Mouse (Mus musculus) forebrain, embryonic 12.5 days (tissue): Measurements from ENCODE around the gene 1500011B03Rik. TPM values are rescaled to one million over a fixed set of nuclear protein-coding genes. Genes with fewer than 3 reads are reported as not detected.

Source experiments
- ATAC-seq: fragments of 200-750 bp; cut with Nextera tagmentation; 2 replicates; pipeline ENCODE4 v1.8.0; 2017; ENCODE audit warnings: moderate TSS enrichment; ENCODE audit not compliant: low FRiP score
- H3K27ac ChIP-seq: fragments of 300-500 bp; sonication (generic); 2 replicates; pipeline ENCODE4 v1.5.1; 2016; ENCODE audit warnings: mild to moderate bottlenecking
- H3K27me3 ChIP-seq: fragments of 300-500 bp; sonication (generic); 2 replicates; pipeline ENCODE4 v1.6.1; 2016; ENCODE audit warnings: mild to moderate bottlenecking
- H3K36me3 ChIP-seq: fragments of 300-500 bp; sonication (generic); replicated peaks from 2 replicates; pipeline ENCODE4 v1.6.1; 2016; ENCODE audit warnings: mild to moderate bottlenecking
- H3K4me1 ChIP-seq: fragments of 300-500 bp; sonication (generic); 2 replicates; pipeline ENCODE4 v1.6.1; 2016
- H3K4me2 ChIP-seq: fragments of 300-500 bp; sonication (generic); 2 replicates; pipeline ENCODE4 v1.6.1; 2016; ENCODE audit warnings: mild to moderate bottlenecking, moderate library complexity
- H3K4me3 ChIP-seq: fragments of 300-500 bp; sonication (generic); replicated peaks from 2 replicates; pipeline ENCODE4 v1.5.1; 2016; ENCODE audit warnings: mild to moderate bottlenecking
- H3K9ac ChIP-seq: fragments of 300-500 bp; sonication (generic); 2 replicates; pipeline ENCODE4 v1.6.1; 2016; ENCODE audit warnings: mild to moderate bottlenecking
- H3K9me3 ChIP-seq: fragments of 300-500 bp; sonication (generic); 2 replicates; pipeline ENCODE4 v1.6.1; 2016
- WGBS: fragments of 180-500 bp; shearing (Covaris S2); methylation state at CpG from one replicate; pipeline ENCODE4 v1.1.7; 2016; 5-methylcytosine and 5-hydroxymethylcytosine counted together
- polyA plus RNA-seq: library from polyadenylated mRNA; unstranded; fragments of >200 nt; fragmentation: Nextera tagmentation; extraction: Ambion mirVana; gene quantifications from 2 replicates; pipeline ENCODE4 v1.2.1, GENCODE M21; 2016

Gene 1500011B03Rik
- polyA plus RNA-seq, 1 experiment from 2014 or later: 163 TPM

GRCm38 (mm10) chr5:114807468-114807867 is 15.8 kb downstream of the 1500011B03Rik start:
- 30% methylated on average over 8 of the region's 8 CpGs for WGBS
- Histone ChIP-seq H3K4me1 (peaks cover 19% of the 10 kb centered on the region), H3K4me2 (no peak overlapping the region), H3K4me3 (no peak overlapping the region), H3K9ac (no peak overlapping the region), H3K27me3 (no peaks in the 10 kb centered on the region), H3K27ac (0 out of 2 replicates have a peak overlapping the region, but pooled peaks have one; percentile 8), H3K36me3 (peaks cover 81% of the 10 kb centered on the region), H3K9me3 (no peaks in the 10 kb centered on the region)
- no peak for ATAC-seq

DNA sequence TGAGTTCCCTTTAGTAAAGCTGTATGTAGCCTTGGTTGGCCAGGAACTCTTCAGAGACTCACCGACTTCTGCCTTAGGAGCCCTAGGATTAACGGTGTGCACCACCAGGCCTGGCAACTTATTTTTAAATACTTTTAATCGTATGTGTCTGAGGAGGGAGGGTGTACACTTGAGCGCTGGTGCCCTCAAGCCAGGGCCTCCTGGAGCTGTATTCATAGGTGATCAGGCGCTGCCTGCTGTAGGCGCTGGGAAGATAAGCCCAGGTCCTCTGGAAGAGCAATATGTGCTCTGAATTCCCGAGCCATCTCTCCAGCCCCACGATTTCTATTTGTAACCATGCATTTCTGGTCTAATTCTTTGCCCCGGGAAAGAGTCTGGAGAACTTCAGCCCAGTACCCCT is 16.2 kb downstream of the 1500011B03Rik start:
- Histone ChIP-seq H3K4me1 (peaks cover 15% of the 10 kb centered on the region), H3K4me3 (no peak overlapping the region), H3K36me3 (peaks cover 84% of the 10 kb centered on the region), H3K9ac (no peak overlapping the region), H3K27ac (0 out of 2 replicates have a peak overlapping the region, but pooled peaks have one; percentile 8), H3K4me2 (no peak overlapping the region), H3K9me3 (no peaks in the 10 kb centered on the region), H3K27me3 (no peaks in the 10 kb centered on the region)
- ATAC-seq: no peak
- WGBS: 54% methylated on average over 9 of the region's 9 CpGs

DNA sequence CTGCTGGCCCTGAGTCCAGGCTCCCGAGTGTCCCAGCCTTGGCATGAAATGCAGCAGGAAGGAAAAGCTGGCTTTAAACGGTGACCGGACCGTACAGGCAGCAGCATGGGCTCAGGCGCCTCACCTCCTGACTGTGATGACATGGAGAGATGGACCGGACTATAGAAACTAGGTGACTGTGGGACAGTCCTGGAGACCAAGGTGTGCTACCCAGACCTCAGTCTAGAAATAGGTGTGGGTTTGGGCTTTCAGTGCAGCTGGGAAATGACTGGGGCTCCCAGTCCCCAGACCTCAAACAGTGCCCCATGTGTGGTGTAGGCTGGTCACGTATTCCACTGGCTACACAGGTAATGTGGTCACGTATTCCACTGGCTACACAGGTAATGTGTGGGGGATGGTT is 16.6 kb downstream of the 1500011B03Rik start:
- WGBS: 83% methylated on average over 8 of the region's 8 CpGs
- Histone ChIP-seq H3K9ac (no peak overlapping the region), H3K36me3 (peaks cover 88% of the 10 kb centered on the region), H3K4me2 (no peak overlapping the region), H3K27me3 (no peaks in the 10 kb centered on the region), H3K4me1 (peaks cover 17% of the 10 kb centered on the region), H3K4me3 (no peak overlapping the region), H3K9me3 (no peaks in the 10 kb centered on the region), H3K27ac (no peak overlapping the region)
- ATAC-seq: no peak

GRCm38 (mm10) chr5:114805436-114806350 is 17.6 kb downstream of the 1500011B03Rik start:
- Histone ChIP-seq H3K27ac (no peak overlapping the region), H3K27me3 (no peaks in the 10 kb centered on the region), H3K9ac (no peak overlapping the region), H3K4me2 (no peak overlapping the region), H3K36me3 (peaks cover 86% of the 10 kb centered on the region), H3K4me3 (no peak overlapping the region), H3K4me1 (peaks cover 14% of the 10 kb centered on the region), H3K9me3 (no peaks in the 10 kb centered on the region)
- WGBS: 85% methylated on average over 15 of the region's 15 CpGs
- no peak for ATAC-seq

DNA sequence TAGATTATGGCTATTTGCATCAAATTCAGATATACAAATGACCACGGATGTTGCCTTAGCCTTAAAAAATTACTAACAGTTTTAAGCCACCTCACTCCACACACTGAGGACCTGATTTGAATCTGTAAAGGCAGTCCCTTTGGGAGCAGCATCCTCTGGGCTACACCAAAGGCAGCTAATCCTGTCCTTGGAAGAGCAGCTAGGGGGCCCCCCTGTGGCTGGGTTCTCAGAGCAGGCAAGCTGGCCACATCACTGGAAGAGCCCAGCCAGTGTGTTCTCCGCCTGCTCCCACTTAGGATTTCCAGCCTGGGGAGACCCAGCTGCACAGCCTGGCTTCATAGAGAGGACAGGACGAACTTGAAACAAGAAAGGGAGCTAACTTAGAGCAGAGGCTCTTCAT is 18.3 kb downstream of the 1500011B03Rik start:
- Histone ChIP-seq H3K36me3 (peaks cover 88% of the 10 kb centered on the region), H3K9me3 (no peaks in the 10 kb centered on the region), H3K9ac (no peak overlapping the region), H3K4me1 (peaks cover 14% of the 10 kb centered on the region), H3K27ac (no peak overlapping the region), H3K4me3 (no peak overlapping the region), H3K4me2 (no peak overlapping the region), H3K27me3 (no peaks in the 10 kb centered on the region)
- WGBS: 35% methylated on average over 3 of the region's 3 CpGs
- no peak for ATAC-seq

- Histone ChIP-seq H3K27me3 (no peaks in the 10 kb centered on the region), H3K4me3 (no peak overlapping the region), H3K36me3 (peaks cover 87% of the 10 kb centered on the region), H3K4me2 (no peak overlapping the region), H3K9me3 (no peaks in the 10 kb centered on the region), H3K4me1 (peaks cover 11% of the 10 kb centered on the region), H3K27ac (no peak overlapping the region), H3K9ac (no peak overlapping the region)
- 78% methylated on average over 13 of the region's 13 CpGs for WGBS
- ATAC-seq: no peak
Measured at GRCm38 (mm10) chr5:114804335-114804734, 18.9 kb downstream of the 1500011B03Rik start.

- Histone ChIP-seq H3K4me2 (no peak overlapping the region), H3K4me3 (no peak overlapping the region), H3K27ac (no peak overlapping the region), H3K9ac (no peak overlapping the region), H3K36me3 (peaks cover 87% of the 10 kb centered on the region), H3K4me1 (peaks cover 11% of the 10 kb centered on the region), H3K27me3 (no peaks in the 10 kb centered on the region), H3K9me3 (no peaks in the 10 kb centered on the region)
- ATAC-seq: no peak
- WGBS: 94% methylated on average over 13 of the region's 13 CpGs
Measured at GRCm38 (mm10) chr5:114803231-114803630, 20.0 kb downstream of the 1500011B03Rik start.

GRCm38 (mm10) chr5:114801841-114802240 is 21.4 kb downstream of the 1500011B03Rik start:
- ATAC-seq: no peak
- Histone ChIP-seq H3K4me3 (no peak overlapping the region), H3K9ac (no peak overlapping the region), H3K9me3 (no peaks in the 10 kb centered on the region), H3K4me1 (peaks cover 11% of the 10 kb centered on the region), H3K4me2 (no peak overlapping the region), H3K27me3 (no peaks in the 10 kb centered on the region), H3K36me3 (peaks cover 80% of the 10 kb centered on the region), H3K27ac (no peak overlapping the region)
- 87% methylated on average over 6 of the region's 6 CpGs for WGBS

GRCm38 (mm10) chr5:114801049-114801448 is 22.2 kb downstream of the 1500011B03Rik start:
- Histone ChIP-seq H3K4me2 (no peak overlapping the region), H3K4me3 (no peak overlapping the region), H3K27me3 (no peaks in the 10 kb centered on the region), H3K4me1 (peaks cover 19% of the 10 kb centered on the region), H3K36me3 (peaks cover 72% of the 10 kb centered on the region), H3K9me3 (no peaks in the 10 kb centered on the region), H3K27ac (no peak overlapping the region), H3K9ac (no peak overlapping the region)
- no peak for ATAC-seq
- WGBS: 19% methylated on average over 8 of the region's 8 CpGs

- H3K27ac ChIP-seq: no peak overlapping the region
- 89% methylated on average over 11 of the region's 11 CpGs for WGBS
- ATAC-seq: no peak
- H3K9ac ChIP-seq: no peak overlapping the region
- no peak overlapping the region for H3K4me3 ChIP-seq
- H3K9me3 ChIP-seq: no peaks in the 10 kb centered on the region
- no peaks in the 10 kb centered on the region for H3K27me3 ChIP-seq
- H3K4me2 ChIP-seq: no peak overlapping the region
- peaks cover 63% of the 10 kb centered on the region for H3K36me3 ChIP-seq
- peaks cover 27% of the 10 kb centered on the region for H3K4me1 ChIP-seq
Measured at GRCm38 (mm10) chr5:114799848-114800247, 23.4 kb downstream of the 1500011B03Rik start.

DNA sequence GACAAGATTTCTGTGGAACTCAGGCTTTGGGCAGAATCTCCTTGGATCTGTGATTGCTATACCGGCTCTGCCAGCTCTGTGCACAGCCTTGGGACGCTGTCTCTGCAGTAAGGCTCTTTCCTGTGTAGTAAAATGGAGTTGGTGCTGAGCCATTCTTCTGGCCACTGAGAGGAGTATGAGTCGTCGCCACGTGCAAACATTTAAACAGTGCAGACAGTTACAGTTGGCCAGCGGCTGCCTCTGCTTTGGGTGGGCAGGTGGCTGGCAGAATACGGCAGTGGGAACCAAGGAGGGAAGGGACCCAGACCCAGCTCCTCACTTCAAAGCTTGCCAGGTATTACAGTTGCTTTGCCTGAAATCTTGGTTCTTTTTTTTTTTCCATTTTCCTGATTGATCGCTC is 26.0 kb downstream of the 1500011B03Rik start:
- WGBS: 92% methylated on average over 8 of the region's 8 CpGs
- H3K9me3 ChIP-seq: no peaks in the 10 kb centered on the region
- no peaks in the 10 kb centered on the region for H3K27me3 ChIP-seq
- H3K4me2 ChIP-seq: no peak overlapping the region
- no peak for ATAC-seq
- H3K36me3 ChIP-seq: peaks cover 55% of the 10 kb centered on the region
- H3K4me3 ChIP-seq: no peak overlapping the region
- H3K27ac ChIP-seq: no peak overlapping the region
- no peak overlapping the region for H3K9ac ChIP-seq
- H3K4me1 ChIP-seq: peaks cover 28% of the 10 kb centered on the region

GRCm38 (mm10) chr5:114796299-114797012 is 26.8 kb downstream of the 1500011B03Rik start:
- Histone ChIP-seq H3K36me3 (peaks cover 57% of the 10 kb centered on the region), H3K9ac (peak overlapping the region; percentile 53), H3K4me3 (peak overlapping the region; percentile 42), H3K9me3 (no peaks in the 10 kb centered on the region), H3K27ac (peak overlapping the region; percentile 82), H3K4me2 (peak overlapping the region; percentile 68), H3K4me1 (peaks cover 24% of the 10 kb centered on the region), H3K27me3 (no peaks in the 10 kb centered on the region)
- peak; percentile 68 for ATAC-seq
- WGBS: 5% methylated on average over 40 of the region's 40 CpGs
